Mouse (Mus musculus) stomach, postnatal 0 days (tissue): ENCODE results near the gene Hdgfl3.

ENCODE experiments used
- CTCF ChIP-seq: IDR thresholded peaks from 2 replicates; pipeline ENCODE4 v1.5.1; 2016; ENCODE audit warnings: antibody characterized with exemption, low read depth, mild to moderate bottlenecking, moderate library complexity
- EP300 ChIP-seq: optimal IDR thresholded peaks from 2 replicates; pipeline ENCODE3; 2016; ENCODE audit warnings: antibody characterized with exemption

DNA sequence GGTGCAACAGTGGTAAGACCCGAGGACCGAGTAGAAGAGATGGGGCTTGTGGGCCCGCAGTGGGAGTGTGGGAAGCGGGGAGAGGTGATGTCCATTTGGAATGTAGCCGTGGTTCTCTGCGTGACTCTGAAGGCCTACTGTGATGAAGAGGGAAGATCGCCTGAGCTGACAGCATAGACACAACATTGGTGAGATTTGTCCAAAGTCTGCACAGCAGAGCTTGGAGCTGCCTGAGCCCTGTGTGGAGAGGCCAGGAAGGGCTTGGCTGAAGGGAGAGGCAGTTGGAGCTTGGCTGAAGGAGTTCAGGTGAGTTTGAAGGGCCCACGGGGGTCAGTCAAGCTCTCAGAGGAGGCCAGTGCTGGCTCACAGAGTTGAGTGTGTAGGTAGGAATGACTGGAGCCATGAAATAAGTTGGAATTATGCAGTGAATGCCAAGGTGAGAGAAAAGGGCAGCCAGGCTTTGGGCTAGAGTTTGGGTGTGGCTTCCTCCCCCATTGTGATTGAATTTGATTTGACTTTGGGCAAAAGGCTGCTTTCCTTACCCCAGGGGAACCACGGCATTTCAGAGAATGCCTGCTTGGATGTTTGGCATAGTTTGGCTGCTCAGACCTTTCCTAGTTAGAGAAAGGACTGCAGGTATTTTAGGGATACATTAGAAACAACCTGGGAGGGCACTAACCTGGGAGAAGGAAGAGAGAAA is 66.9 kb downstream of the Hdgfl3 start:
- TF ChIP-seq CTCF (no peak), EP300 (no peak)
